16 mouse cellular contexts compared by ENCODE assay signal in the genomic region with DNA sequence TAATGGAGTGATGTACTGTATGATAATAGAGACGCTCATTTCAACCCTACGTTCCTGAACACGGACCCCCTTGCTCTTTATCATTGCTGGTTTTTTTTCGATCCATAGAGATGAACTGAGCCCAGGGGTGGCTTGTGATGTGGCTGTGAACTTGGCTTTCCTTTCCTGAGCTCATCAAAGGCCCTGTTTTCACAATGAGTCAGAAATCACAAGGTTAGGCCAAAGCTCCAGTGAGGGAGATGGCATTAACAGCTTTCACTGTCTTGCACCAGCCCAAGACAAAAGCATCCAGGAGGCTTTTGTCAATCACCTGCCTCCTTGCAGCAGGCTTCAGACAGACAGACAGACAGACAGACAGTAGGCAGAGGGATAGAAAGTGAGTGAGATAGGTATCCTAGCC.
"Had no signal": no experiment of that assay in that cellular context is flagged by ENCODE, and none has a peak within 500 bp of the region (broad histone marks: within the 10 kb centered on the region; RNA-seq: fewer than 3 reads in every experiment).

No protein-coding gene starts in this region.

- DNase-seq: kidney, postnatal 36 days; layer of hippocampus, adult 9-11 months; layer of hippocampus, postnatal 36 days; lung, adult 2 months; lung, postnatal 36 days; right cerebral cortex, postnatal 4 days; spleen, adult 18-20 months; thymus, adult 2 months; thymus, postnatal 25 days had no signal

- H3K4me2 ChIP-seq: limb, embryonic 13.5 days; liver, embryonic 11.5 days; liver, embryonic 15.5 days; midbrain, embryonic 15.5 days; neural tube, embryonic 13.5 days had no signal

- H3K9ac ChIP-seq: limb, embryonic 13.5 days; liver, embryonic 15.5 days; midbrain, embryonic 15.5 days; neural tube, embryonic 13.5 days had no signal

- H3K27ac ChIP-seq: kidney, postnatal 0 days; limb, embryonic 13.5 days; liver, embryonic 15.5 days; midbrain, embryonic 15.5 days; neural tube, embryonic 13.5 days had no signal

- H3K9me3 ChIP-seq: limb, embryonic 13.5 days; liver, embryonic 15.5 days; midbrain, embryonic 15.5 days; neural tube, embryonic 13.5 days had no signal

- ATAC-seq: lung, postnatal 0 days had no signal

- H3K4me1 ChIP-seq: liver, embryonic 15.5 days had no signal

- H3K4me3 ChIP-seq: limb, embryonic 13.5 days; liver, embryonic 15.5 days; midbrain, embryonic 15.5 days; neural tube, embryonic 13.5 days had no signal

- H3K27me3 ChIP-seq: limb, embryonic 13.5 days; liver, embryonic 15.5 days; midbrain, embryonic 15.5 days; neural tube, embryonic 13.5 days had no signal

- H3K36me3 ChIP-seq: limb, embryonic 13.5 days; liver, embryonic 15.5 days; midbrain, embryonic 15.5 days; neural tube, embryonic 13.5 days had no signal
